Mouse (Mus musculus) erythroblast, embryonic 14.5 days (primary cell): ENCODE measurements around the gene Sec16a. TPM values are rescaled to one million over a fixed set of nuclear protein-coding genes. Genes with fewer than 3 reads are reported as not detected.
A peak's percentile ranks its signal among the peaks of the same experiment; 100 is the strongest.

ENCODE experiments used
- H3K27me3 ChIP-seq: 2 replicates; pipeline ENCODE4 v1.6.1; 2012; ENCODE audit warnings: inconsistent platforms; ENCODE audit not compliant: control insufficient read depth
- H3K36me3 ChIP-seq: 2 replicates; pipeline ENCODE4 v1.6.1; 2012; ENCODE audit warnings: mild to moderate bottlenecking, inconsistent platforms; ENCODE audit not compliant: control insufficient read depth
- H3K4me1 ChIP-seq: 2 replicates; pipeline ENCODE4 v1.6.1; 2012; ENCODE audit warnings: inconsistent platforms; ENCODE audit not compliant: control insufficient read depth
- H3K4me3 ChIP-seq: replicated peaks from 2 replicates; pipeline ENCODE3; 2012; ENCODE audit warnings: moderate library complexity, mild to moderate bottlenecking, inconsistent platforms
- H3K9me3 ChIP-seq: 2 replicates; pipeline ENCODE4 v1.6.1; 2012; ENCODE audit warnings: low read length, inconsistent platforms, mixed read lengths; ENCODE audit not compliant: control insufficient read depth
- GATA1 ChIP-seq: IDR thresholded peaks from 2 replicates; pipeline ENCODE4 v1.6.1; 2012; ENCODE audit warnings: low read length, inconsistent platforms, mixed read lengths
- TAL1 ChIP-seq: IDR thresholded peaks from 3 replicates; pipeline ENCODE4 v1.6.1; 2012; ENCODE audit warnings: low read length, inconsistent platforms, mixed read lengths
- polyA plus RNA-seq: library from polyadenylated mRNA; stranded (reverse); fragments of >175 nt; gene quantifications from 2 replicates; pipeline ENCODE4 v1.2.3, GENCODE M21; 2012

Gene Sec16a
- polyA plus RNA-seq: 0.67 and 1.1 TPM in 2 replicates

DNA sequence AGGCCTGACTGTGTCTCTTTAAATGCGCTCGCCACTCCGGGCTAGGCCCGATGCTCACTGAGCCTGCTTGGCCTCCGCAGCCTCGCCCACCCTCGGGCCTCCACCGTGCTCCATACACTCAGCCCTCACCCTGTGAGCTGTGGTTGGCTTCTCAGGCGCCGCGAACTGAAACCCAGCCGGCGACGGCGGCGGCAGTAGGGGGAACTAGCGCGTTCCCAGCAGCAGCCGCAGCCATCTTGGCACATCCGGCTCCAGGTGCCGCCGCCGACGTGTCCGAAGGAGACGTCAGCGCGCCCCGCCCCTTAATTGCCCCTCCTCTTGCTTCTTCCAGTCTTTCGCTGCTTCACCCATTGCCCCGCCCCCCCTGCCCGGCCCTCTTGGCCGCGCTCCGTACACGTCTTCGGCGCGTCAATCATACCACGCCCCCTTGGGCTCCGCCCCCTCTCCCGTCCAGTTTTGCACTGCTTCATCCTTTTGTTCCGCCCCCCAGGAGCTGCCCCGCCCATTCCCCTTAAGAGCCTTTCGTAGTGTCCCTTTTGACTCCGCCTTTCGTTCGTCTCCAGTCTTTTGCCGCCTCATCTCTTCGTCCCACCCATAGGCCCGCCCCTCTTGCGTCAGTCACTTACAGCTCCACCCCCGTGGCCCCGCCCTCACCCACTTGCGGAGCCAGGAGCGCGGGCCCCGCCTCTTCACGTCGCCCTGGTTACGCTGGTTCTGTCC, at the start of gene Sec16a:
Gene Sec16a (minus strand): TSS at position 271 of the 720 bp plus-strand sequence.
- peak within 1 kb of the TSS; percentile 86 for H3K4me3 ChIP-seq
- no peaks in the 10 kb centered on the region for H3K27me3 ChIP-seq
- H3K36me3 ChIP-seq: peaks cover 18% of the 10 kb centered on the region
- no peaks in the 10 kb centered on the region for H3K9me3 ChIP-seq
- peaks cover 43% of the 10 kb centered on the region for H3K4me1 ChIP-seq
- TF ChIP-seq TAL1 (no peak), GATA1 (no peak)

DNA sequence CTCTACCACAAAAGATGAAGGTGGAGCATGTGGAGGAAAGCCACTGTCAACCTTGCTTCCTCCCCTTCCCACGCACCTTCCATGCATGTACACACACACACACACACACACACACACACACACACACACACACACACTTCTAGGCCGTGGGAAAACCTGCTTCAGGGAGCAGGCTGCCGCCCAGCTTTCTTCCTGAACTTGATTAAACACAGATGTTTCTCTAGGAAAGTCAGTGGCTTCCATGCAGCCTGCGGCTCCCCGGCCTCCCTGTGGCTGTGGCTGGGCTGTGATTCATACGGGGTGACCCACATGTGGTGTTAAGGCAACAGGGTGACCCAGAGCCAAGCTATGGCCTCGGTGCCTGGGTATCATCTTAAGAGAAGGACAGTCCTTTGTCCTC, 49.4 kb upstream of the Sec16a start:
- Histone ChIP-seq H3K27me3 (peaks cover 4% of the 10 kb centered on the region; the same call in 1 of the 2 replicates), H3K9me3 (no peaks in the 10 kb centered on the region), H3K36me3 (no peaks in the 10 kb centered on the region), H3K4me3 (no peak overlapping the region), H3K4me1 (peaks cover 3% of the 10 kb centered on the region; the same call in 1 of the 2 replicates)
- no peak for TF ChIP-seq GATA1
- TF ChIP-seq TAL1: no peak

DNA sequence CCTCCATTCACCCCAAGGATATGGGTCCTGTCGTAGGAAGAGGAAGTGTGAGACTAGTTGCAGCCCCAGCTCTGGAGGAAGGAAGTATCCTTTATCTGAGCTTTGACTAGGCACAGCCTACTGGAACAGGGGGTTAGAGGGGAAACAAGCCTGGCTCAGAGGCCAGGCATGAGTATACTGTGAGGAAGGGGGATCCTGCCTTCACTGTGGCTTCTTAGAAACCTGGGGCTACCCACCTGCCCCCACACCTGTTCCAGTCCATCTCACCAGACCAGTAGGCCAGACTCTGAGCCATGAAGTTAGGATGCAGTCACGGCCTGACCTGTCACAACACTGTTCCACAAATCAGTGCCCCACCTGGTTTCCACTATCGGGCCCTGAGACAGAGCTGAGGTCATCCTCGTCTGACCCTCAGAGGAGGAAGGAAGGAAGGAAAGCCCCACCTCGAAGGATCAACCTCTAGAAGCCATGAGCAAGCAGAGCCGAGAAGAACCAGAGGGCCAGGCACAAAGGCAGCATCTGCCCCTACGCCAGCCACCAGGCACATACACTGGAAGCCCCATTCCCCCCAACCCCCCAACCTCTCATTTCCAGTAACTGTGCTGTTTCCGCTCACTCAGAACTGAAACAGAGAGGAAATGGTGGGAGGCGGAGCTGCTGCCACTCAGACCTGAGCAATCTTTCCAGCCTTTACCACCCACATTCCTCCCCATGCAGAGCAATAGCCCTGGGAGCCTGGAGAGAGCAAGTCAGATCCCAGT, 48.2 kb upstream of the Sec16a start:
- H3K27me3 ChIP-seq: peaks cover 1% of the 10 kb centered on the region; the same call in 1 of the 2 replicates
- no peak overlapping the region for H3K4me3 ChIP-seq
- no peaks in the 10 kb centered on the region for H3K9me3 ChIP-seq
- TF ChIP-seq TAL1 (no peak), GATA1 (no peak)
- no peaks in the 10 kb centered on the region for H3K36me3 ChIP-seq
- H3K4me1 ChIP-seq: peaks cover 3% of the 10 kb centered on the region; the same call in 1 of the 2 replicates

DNA sequence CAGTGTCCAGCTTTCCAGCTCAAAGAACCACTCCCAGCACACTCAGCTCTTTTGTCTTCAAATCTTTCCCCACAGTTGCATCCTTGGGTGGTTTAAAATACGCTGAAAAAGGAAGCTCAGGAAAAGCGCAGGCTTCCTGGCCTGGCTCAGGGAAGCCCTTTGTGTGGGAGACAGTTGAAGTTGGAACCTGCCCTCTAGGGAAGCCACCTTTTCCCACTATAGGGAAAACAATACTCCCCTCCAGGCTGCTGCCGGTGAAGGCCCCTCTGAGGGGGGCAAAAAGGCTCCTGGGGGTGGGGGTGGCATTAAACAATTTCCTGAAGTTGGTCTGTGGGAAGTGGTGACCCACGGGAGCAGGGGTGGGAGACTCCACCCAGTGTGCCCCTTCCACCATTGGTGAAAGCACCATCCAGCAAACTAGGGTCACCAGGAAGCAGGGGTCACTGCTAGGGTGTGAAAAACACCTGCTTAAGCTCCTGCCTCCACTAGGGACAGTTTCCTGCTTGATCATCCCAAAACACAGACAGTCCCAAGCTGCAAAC, 45.8 kb upstream of the Sec16a start:
- Histone ChIP-seq H3K36me3 (no peaks in the 10 kb centered on the region), H3K9me3 (no peaks in the 10 kb centered on the region), H3K4me3 (no peak overlapping the region), H3K4me1 (no peaks in the 10 kb centered on the region), H3K27me3 (no peaks in the 10 kb centered on the region)
- TF ChIP-seq GATA1 (no peak), TAL1 (no peak)

DNA sequence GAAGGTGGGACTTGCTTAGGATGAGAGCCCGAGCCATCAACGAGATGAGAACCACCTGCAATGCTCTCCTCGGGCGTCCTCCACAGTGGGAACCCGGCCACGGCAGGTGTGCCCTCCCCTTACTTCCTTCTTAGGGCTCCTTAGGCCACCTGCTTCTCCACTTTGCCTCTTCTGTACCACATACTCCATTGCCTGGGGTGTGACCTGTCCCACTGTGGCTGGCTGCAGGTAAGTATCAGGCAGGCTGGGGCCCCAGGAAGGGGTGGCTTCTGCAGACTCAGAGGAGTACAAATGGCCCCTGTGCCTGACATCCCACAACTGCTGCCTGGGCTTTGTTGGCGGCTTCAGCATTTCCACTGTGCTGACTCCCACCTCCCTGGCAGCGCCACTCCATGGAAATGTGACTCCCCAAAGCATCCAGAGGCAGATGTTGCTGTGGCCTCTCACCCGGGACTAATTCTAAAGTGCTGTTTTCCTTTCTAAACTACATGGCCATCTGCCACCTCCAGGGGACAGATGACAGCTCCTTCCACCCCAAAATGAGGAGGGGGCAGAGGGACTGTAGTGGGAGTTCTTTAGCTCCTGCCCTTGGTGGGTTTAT, 43.6 kb upstream of the Sec16a start:
- H3K4me3 ChIP-seq: no peak overlapping the region
- H3K4me1 ChIP-seq: no peaks in the 10 kb centered on the region; the same call in 1 of the 2 replicates
- no peak for TF ChIP-seq TAL1
- TF ChIP-seq GATA1: no peak
- H3K27me3 ChIP-seq: no peaks in the 10 kb centered on the region
- H3K36me3 ChIP-seq: peaks cover 3% of the 10 kb centered on the region; the same call in 1 of the 2 replicates
- no peaks in the 10 kb centered on the region for H3K9me3 ChIP-seq

DNA sequence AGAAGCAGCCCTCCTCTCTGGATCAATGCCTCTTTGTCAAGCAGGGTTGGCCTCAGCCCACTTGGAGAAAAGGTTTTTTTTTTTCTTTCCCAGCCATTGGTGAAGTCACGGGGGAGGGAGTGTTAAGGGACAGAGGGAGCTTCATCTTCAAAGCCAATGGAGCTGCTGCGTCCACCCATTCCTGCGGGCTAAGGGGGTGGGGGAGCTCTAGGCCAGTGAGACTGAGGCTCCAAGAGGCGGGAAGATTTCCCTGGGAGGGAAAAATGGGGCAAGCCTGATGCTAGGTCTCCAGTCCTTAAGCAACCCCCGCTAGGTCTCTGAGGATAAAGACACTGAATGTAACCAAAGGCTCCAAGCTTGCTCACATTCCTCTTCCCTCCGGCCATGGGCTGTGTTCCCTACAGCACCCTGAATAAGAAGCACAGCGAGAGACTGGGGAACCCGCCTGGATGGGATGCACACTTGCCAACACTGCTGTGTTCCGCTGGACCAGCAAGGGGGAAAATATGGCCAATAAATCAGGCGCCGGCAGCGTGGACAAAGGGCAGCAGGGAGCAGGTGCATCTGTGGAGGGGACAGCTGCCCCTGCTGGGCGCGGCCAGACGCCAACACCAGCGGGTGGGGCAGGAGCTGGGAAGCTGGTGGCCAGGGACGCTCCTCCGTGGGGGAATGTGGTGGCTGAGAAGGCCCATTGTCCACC, 42.5 kb upstream of the Sec16a start:
- Histone ChIP-seq H3K9me3 (no peaks in the 10 kb centered on the region), H3K4me3 (no peak overlapping the region), H3K27me3 (no peaks in the 10 kb centered on the region), H3K36me3 (peaks cover 3% of the 10 kb centered on the region; the same call in 1 of the 2 replicates), H3K4me1 (no peaks in the 10 kb centered on the region; the same call in 1 of the 2 replicates)
- TF ChIP-seq GATA1: no peak
- no peak for TF ChIP-seq TAL1

DNA sequence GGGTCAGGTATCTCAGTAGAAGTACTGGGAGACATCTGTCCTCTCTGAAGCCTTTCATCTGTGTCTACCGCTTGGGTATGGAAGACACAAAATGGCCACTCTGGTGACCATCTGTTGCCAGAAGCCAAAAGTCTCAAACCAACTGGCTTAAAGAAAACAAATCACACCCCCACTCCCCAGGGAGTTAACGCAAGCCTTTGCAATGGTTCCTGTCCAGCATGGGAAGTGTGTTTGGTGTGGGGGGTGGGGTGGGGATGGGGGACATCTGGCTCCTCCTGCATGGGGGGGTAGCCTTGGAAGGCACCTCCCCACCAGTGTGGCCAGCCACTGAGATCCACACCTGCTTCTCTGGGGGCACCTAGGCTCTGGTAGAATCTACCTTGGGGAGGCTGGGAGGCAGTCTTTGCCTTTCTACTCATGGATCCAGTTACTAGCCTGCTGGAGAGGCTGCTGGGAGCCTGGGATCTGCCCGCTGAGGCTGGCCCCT, 41.9 kb upstream of the Sec16a start:
- Histone ChIP-seq H3K36me3 (peaks cover 3% of the 10 kb centered on the region; the same call in 1 of the 2 replicates), H3K9me3 (no peaks in the 10 kb centered on the region), H3K27me3 (no peaks in the 10 kb centered on the region), H3K4me3 (no peak overlapping the region), H3K4me1 (no peaks in the 10 kb centered on the region; the same call in 1 of the 2 replicates)
- TF ChIP-seq GATA1: no peak
- no peak for TF ChIP-seq TAL1

DNA sequence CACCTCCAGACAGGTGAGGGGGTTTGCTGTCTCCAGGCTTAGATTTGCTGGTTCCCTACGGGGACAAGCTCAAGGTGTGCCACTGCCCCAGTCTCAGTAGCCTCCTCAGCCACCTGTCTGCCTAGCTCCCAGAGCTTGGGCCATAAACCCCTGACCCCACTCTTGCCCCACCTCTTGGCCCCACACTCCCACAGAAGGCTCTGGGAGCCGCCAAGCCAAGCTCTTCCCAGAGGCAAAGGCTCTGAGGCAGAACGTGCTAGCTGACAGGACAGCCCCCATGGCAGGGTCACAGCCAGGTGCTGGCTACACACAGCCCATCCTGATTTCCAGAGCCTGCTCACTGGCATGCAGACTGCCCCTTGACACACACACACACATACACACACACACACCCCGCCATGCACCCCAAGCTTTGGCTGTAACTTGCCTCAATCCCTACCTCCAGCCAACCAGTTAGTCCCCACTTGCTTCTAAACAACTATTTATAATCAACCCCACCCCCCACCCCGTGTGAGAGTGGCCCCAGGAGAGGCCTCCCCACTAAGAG, 41.3 kb upstream of the Sec16a start:
- Histone ChIP-seq H3K9me3 (no peaks in the 10 kb centered on the region), H3K4me3 (no peak overlapping the region), H3K4me1 (no peaks in the 10 kb centered on the region; the same call in 1 of the 2 replicates), H3K27me3 (no peaks in the 10 kb centered on the region), H3K36me3 (peaks cover 3% of the 10 kb centered on the region; the same call in 1 of the 2 replicates)
- TF ChIP-seq TAL1: no peak
- no peak for TF ChIP-seq GATA1
